Mouse (Mus musculus) MEL (cell line): Measurements from ENCODE around the gene Slc25a26. TPM values are rescaled to one million over a fixed set of nuclear protein-coding genes. Genes with fewer than 3 reads are reported as not detected.

Experiments used
- DNase-seq: peaks from one replicate; pipeline ENCODE4 v3.0.0; 2011; ENCODE audit warnings: low read depth, low spot score
- H3K27ac ChIP-seq: 2 replicates; pipeline ENCODE4 v1.5.1; 2012; ENCODE audit warnings: low read depth, mild to moderate bottlenecking, control low read depth, low read length, moderate library complexity; ENCODE audit not compliant: control insufficient read depth
- H3K27me3 ChIP-seq, 2 experiments: fragments of 150-350 bp in 1 of 2; sonication (generic) in 1 of 2; 2 replicates each; pipeline ENCODE4 v1.6.1; 2012; ENCODE audit warnings: low read length in 2 of 2, mild to moderate bottlenecking in 2 of 2, improper control_type of control experiment in 1 of 2, moderate library complexity in 1 of 2; ENCODE audit not compliant: insufficient read depth in 2 of 2, control insufficient read depth in 1 of 2
- H3K36me3 ChIP-seq, 2 experiments: 2 replicates each; pipeline ENCODE4 v1.6.1; 2012 to 2014; ENCODE audit warnings: low read length in 2 of 2, improper control_type of control experiment in 1 of 2, inconsistent platforms in 1 of 2, mild to moderate bottlenecking in 1 of 2; ENCODE audit not compliant: insufficient read depth in 2 of 2, control insufficient read depth in 1 of 2
- H3K4me1 ChIP-seq, 2 experiments: fragments of 150-350 bp in 1 of 2; sonication (generic) in 1 of 2; 2 replicates each; pipeline ENCODE4 v1.6.1; 2012; ENCODE audit warnings: low read length in 2 of 2, improper control_type of control experiment in 1 of 2, mild to moderate bottlenecking in 1 of 2; ENCODE audit not compliant: insufficient read depth in 2 of 2, control insufficient read depth in 1 of 2
- H3K4me3 ChIP-seq, 2 experiments: fragments of 150-350 bp in 1 of 2; sonication (generic) in 1 of 2; 2 replicates each; pipeline ENCODE4 v1.5.1; 2012; ENCODE audit warnings: low read depth in 2 of 2, low read length in 2 of 2, mild to moderate bottlenecking in 2 of 2, moderate library complexity in 2 of 2, control low read depth in 1 of 2, improper control_type of control experiment in 1 of 2; ENCODE audit not compliant: control insufficient read depth in 1 of 2, insufficient read depth in 1 of 2
- H3K79me2 ChIP-seq: 2 replicates; pipeline ENCODE4 v1.6.1; 2012; ENCODE audit warnings: mild to moderate bottlenecking, low read length, moderate library complexity; ENCODE audit not compliant: control insufficient read depth, poor library complexity, insufficient read depth
- H3K9ac ChIP-seq: 2 replicates; pipeline ENCODE4 v1.6.1; 2012; ENCODE audit warnings: low read depth, mild to moderate bottlenecking, control low read depth, low read length, moderate library complexity; ENCODE audit not compliant: control insufficient read depth, poor library complexity, severe bottlenecking
- H3K9me3 ChIP-seq: fragments of 150-350 bp; sonication (generic); replicated peaks from 2 replicates; pipeline ENCODE4 v1.6.1; 2012; ENCODE audit warnings: mild to moderate bottlenecking, low read length, improper control_type of control experiment, moderate library complexity; ENCODE audit not compliant: insufficient read depth
- BHLHE40 ChIP-seq: IDR thresholded peaks from 2 replicates; pipeline ENCODE4 v1.6.1; 2012; ENCODE audit warnings: low read depth, mild to moderate bottlenecking, inconsistent platforms, low read length, improper control_type of control experiment, borderline replicate concordance
- CHD2 ChIP-seq: IDR thresholded peaks from 2 replicates; pipeline ENCODE4 v1.6.1; 2011; ENCODE audit warnings: low read length, improper control_type of control experiment
- ETS1 ChIP-seq: IDR thresholded peaks from 2 replicates; pipeline ENCODE4 v1.6.1; 2012; ENCODE audit warnings: low read depth, mild to moderate bottlenecking, inconsistent platforms, low read length, improper control_type of control experiment, moderate library complexity
- GATA1 ChIP-seq: IDR thresholded peaks from 2 replicates; pipeline ENCODE4 v1.6.1; 2011; ENCODE audit warnings: low read depth, low read length, improper control_type of control experiment
- HCFC1 ChIP-seq: IDR thresholded peaks from 2 replicates; pipeline ENCODE4 v1.6.1; 2012; ENCODE audit warnings: low read depth, mild to moderate bottlenecking, inconsistent platforms, low read length, improper control_type of control experiment, moderate library complexity
- JUND ChIP-seq: IDR thresholded peaks from 2 replicates; pipeline ENCODE4 v1.6.1; 2011; ENCODE audit warnings: low read depth, mild to moderate bottlenecking, improper control_type of control experiment, low read length
- MAFK ChIP-seq: IDR thresholded peaks from 2 replicates; pipeline ENCODE4 v1.6.1; 2011; ENCODE audit warnings: low read depth, mild to moderate bottlenecking, low read length, improper control_type of control experiment, borderline replicate concordance
- MAX ChIP-seq: IDR thresholded peaks from 2 replicates; pipeline ENCODE4 v1.6.1; 2011; ENCODE audit warnings: low read length, improper control_type of control experiment
- MAZ ChIP-seq: IDR thresholded peaks from 2 replicates; pipeline ENCODE4 v1.6.1; 2012; ENCODE audit warnings: low read depth, mild to moderate bottlenecking, inconsistent platforms, low read length, improper control_type of control experiment
- MEF2A ChIP-seq: IDR thresholded peaks from 2 replicates; pipeline ENCODE4 v1.6.1; 2014; ENCODE audit warnings: low read depth, mild to moderate bottlenecking, inconsistent platforms, low read length, improper control_type of control experiment; ENCODE audit not compliant: poor library complexity, insufficient replicate concordance, severe bottlenecking; ENCODE audit errors: extremely low read depth
- MXI1 ChIP-seq: IDR thresholded peaks from 2 replicates; pipeline ENCODE4 v1.6.1; 2011; ENCODE audit warnings: mild to moderate bottlenecking, low read depth, low read length, improper control_type of control experiment
- MYB ChIP-seq: IDR thresholded peaks from 2 replicates; pipeline ENCODE4 v1.6.1; 2011; ENCODE audit warnings: mild to moderate bottlenecking, low read depth, low read length, improper control_type of control experiment
- MYC ChIP-seq: IDR thresholded peaks from 2 replicates; pipeline ENCODE4 v1.6.1; 2011; ENCODE audit warnings: low read depth, mild to moderate bottlenecking, low read length, improper control_type of control experiment, moderate library complexity
- NRF1 ChIP-seq: IDR thresholded peaks from 2 replicates; pipeline ENCODE4 v1.6.1; 2014; ENCODE audit warnings: low read depth, mild to moderate bottlenecking, inconsistent platforms, low read length, improper control_type of control experiment, moderate library complexity; ENCODE audit not compliant: poor library complexity, insufficient read depth, severe bottlenecking
- POLR2A ChIP-seq, 2 experiments: IDR thresholded peaks; 2 replicates each; pipeline ENCODE4 v1.6.1; 2011 to 2012; ENCODE audit warnings: low read length in 2 of 2, mild to moderate bottlenecking in 2 of 2, control low read depth in 1 of 2, improper control_type of control experiment in 1 of 2, low read depth in 1 of 2, moderate library complexity in 1 of 2; ENCODE audit not compliant: control insufficient read depth in 1 of 2, insufficient read depth in 1 of 2, poor library complexity in 1 of 2
- POLR2AphosphoS5 ChIP-seq: IDR thresholded peaks from 2 replicates; pipeline ENCODE4 v1.6.1; 2012; ENCODE audit warnings: low read depth, borderline replicate concordance, mild to moderate bottlenecking, inconsistent platforms, low read length, moderate library complexity, mixed read lengths
- RAD21 ChIP-seq: IDR thresholded peaks from 2 replicates; pipeline ENCODE4 v1.6.1; 2011; ENCODE audit warnings: mild to moderate bottlenecking, low read depth, low read length, improper control_type of control experiment
- SMC3 ChIP-seq: IDR thresholded peaks from 2 replicates; pipeline ENCODE4 v1.6.1; 2011; ENCODE audit warnings: low read depth, low read length, improper control_type of control experiment
- TCF12 ChIP-seq: IDR thresholded peaks from 2 replicates; pipeline ENCODE4 v1.6.1; 2014; ENCODE audit warnings: low read depth, mild to moderate bottlenecking, inconsistent platforms, low read length, improper control_type of control experiment, moderate library complexity
- ZNF384 ChIP-seq: IDR thresholded peaks from 2 replicates; pipeline ENCODE4 v1.6.1; 2012; ENCODE audit warnings: low read depth, mild to moderate bottlenecking, inconsistent platforms, low read length, improper control_type of control experiment
- polyA plus RNA-seq, 2 experiments: library from polyadenylated mRNA; stranded (reverse) in 1 of 2; unstranded in 1 of 2; fragments of >175 nt in 1 of 2; fragments of >200 nt in 1 of 2; gene quantifications; 2 replicates each; pipeline versions ENCODE4 v1.2.1 to v1.2.4; 2012; ENCODE audit warnings: low replicate concordance in 2 of 2, low read depth in 1 of 2; ENCODE audit not compliant: insufficient read length in 2 of 2, insufficient read depth in 1 of 2, missing spikeins in 1 of 2
- total RNA-seq: library from RNA; depleted of rRNA; stranded (reverse); fragments of 300-350 nt; gene quantifications from 2 replicates; pipeline ENCODE4 v1.2.3, GENCODE M21; 2012

The Slc25a26 gene
- total and polyA plus RNA-seq, 3 experiments, result 8.1 to 11.5 TPM; not detected in 1

GRCm38 (mm10) chr6:94618671-94619070 is 118.5 kb downstream of the Slc25a26 start:
- Histone ChIP-seq H3K27me3 (no peaks in the 10 kb centered on the region; a peak in 1 of 4 replicates), H3K4me3 (no peak overlapping the region), H3K79me2 (no peaks in the 10 kb centered on the region), H3K9me3 (no peaks in the 10 kb centered on the region), H3K4me1 (no peaks in the 10 kb centered on the region), H3K36me3 (no peaks in the 10 kb centered on the region), H3K9ac (no peak overlapping the region), H3K27ac (no peak overlapping the region)
- no peak for DNase-seq
- TF ChIP-seq TCF12 (no peak), BHLHE40 (no peak), POLR2AphosphoS5 (no peak), RAD21 (no peak), HCFC1 (no peak), SMC3 (no peak), MYB (no peak), ETS1 (no peak), NRF1 (no peak), MEF2A (no peak), MYC (no peak), JUND (no peak), MXI1 (no peak), MAZ (no peak), MAX (no peak), CHD2 (no peak), POLR2A (IDR thresholded peaks at IDR 0.05; ENCODE audit: control insufficient read depth in 1 of 2, insufficient read depth in 1 of 2, low read depth in 1 of 2, low read length in 2 of 2, poor library complexity in 1 of 2) (no peak)

- H3K4me1 ChIP-seq, result no peaks in the 10 kb centered on the region
- no peaks in the 10 kb centered on the region for H3K9me3 ChIP-seq
- no peak for TF ChIP-seq JUND
- TF ChIP-seq ZNF384, result no peak
- no peak for TF ChIP-seq MAFK
- no peak for TF ChIP-seq CHD2
- TF ChIP-seq GATA1, result no peak
- TF ChIP-seq POLR2A (IDR thresholded peaks at IDR 0.05; ENCODE audit: control insufficient read depth in 1 of 2, insufficient read depth in 1 of 2, low read depth in 1 of 2, low read length in 2 of 2, poor library complexity in 1 of 2), result no peak
- H3K79me2 ChIP-seq, result no peaks in the 10 kb centered on the region
- H3K9ac ChIP-seq, result no peak overlapping the region
- no peak overlapping the region for H3K27ac ChIP-seq
- no peak overlapping the region for H3K4me3 ChIP-seq
- H3K36me3 ChIP-seq, result no peaks in the 10 kb centered on the region
- no peaks in the 10 kb centered on the region; a peak in 1 of 4 replicates for H3K27me3 ChIP-seq
- no peak for DNase-seq
Observed at GRCm38 (mm10) chr6:94620287-94620686, 120.2 kb downstream of the Slc25a26 start.
